Mouse (Mus musculus) erythroblast, embryonic 14.5 days (primary cell): ENCODE measurements around the gene Mybpc1.

ENCODE experiments used
- GATA1 ChIP-seq: IDR thresholded peaks from 2 replicates; pipeline ENCODE4 v1.6.1; 2012; ENCODE audit warnings: low read length, inconsistent platforms, mixed read lengths
- TAL1 ChIP-seq: IDR thresholded peaks from 3 replicates; pipeline ENCODE4 v1.6.1; 2012; ENCODE audit warnings: low read length, inconsistent platforms, mixed read lengths

- TF ChIP-seq TAL1 (no peak), GATA1 (no peak)
Measured at GRCm38 (mm10) chr10:88488629-88489028, 116.3 kb downstream of the Mybpc1 start.
